Mouse (Mus musculus) limb, embryonic 11.5 days (tissue): ENCODE data around the gene Btnl10. TPM values are rescaled to one million over a fixed set of nuclear protein-coding genes. Genes with fewer than 3 reads are reported as not detected.

Source experiments
- ATAC-seq: fragments of 200-750 bp; cut with Nextera tagmentation; 2 replicates; pipeline ENCODE4 v1.8.0; 2017; ENCODE audit warnings: low read depth; ENCODE audit not compliant: insufficient number of reproducible peaks, low FRiP score, low TSS enrichment
- DNase-seq: peaks from one replicate; pipeline ENCODE4 v3.0.0-alpha.2; 2015; ENCODE audit warnings: low spot score
- H3K27ac ChIP-seq: fragments of 300-500 bp; sonication (generic); replicated peaks from 2 replicates; pipeline ENCODE4 v1.5.1; 2014; ENCODE audit warnings: low read depth, mild to moderate bottlenecking, low read length
- H3K27me3 ChIP-seq: fragments of 300-500 bp; sonication (generic); 2 replicates; pipeline ENCODE4 v1.6.1; 2014; ENCODE audit warnings: mild to moderate bottlenecking, low read length, mixed read lengths; ENCODE audit not compliant: control insufficient read depth, insufficient read depth
- H3K36me3 ChIP-seq: fragments of 300-500 bp; sonication (generic); 2 replicates; pipeline ENCODE4 v1.6.1; 2014; ENCODE audit warnings: mild to moderate bottlenecking, low read length, moderate library complexity, mixed read lengths; ENCODE audit not compliant: control insufficient read depth, insufficient read depth
- H3K4me1 ChIP-seq: fragments of 300-500 bp; sonication (generic); 2 replicates; pipeline ENCODE4 v1.6.1; 2014; ENCODE audit warnings: low read length, mixed read lengths; ENCODE audit not compliant: control insufficient read depth, insufficient read depth
- H3K4me2 ChIP-seq: fragments of 300-500 bp; sonication (generic); 2 replicates; pipeline ENCODE4 v1.6.1; 2014; ENCODE audit warnings: low read depth, mild to moderate bottlenecking, moderate library complexity; ENCODE audit not compliant: severe bottlenecking
- H3K4me3 ChIP-seq: fragments of 300-500 bp; sonication (generic); 2 replicates; pipeline ENCODE4 v1.5.1; 2014; ENCODE audit warnings: low read depth, low read length
- H3K9ac ChIP-seq: fragments of 300-500 bp; sonication (generic); 2 replicates; pipeline ENCODE4 v1.6.1; 2014; ENCODE audit warnings: mild to moderate bottlenecking, low read length
- H3K9me3 ChIP-seq: fragments of 300-500 bp; sonication (generic); 2 replicates; pipeline ENCODE4 v1.6.1; 2016; ENCODE audit warnings: low read length; ENCODE audit not compliant: control insufficient read depth
- WGBS: fragments of 180-500 bp; shearing (Covaris S2); extraction: QIAGEN DNeasy Blood & Tissue Kit; methylation state at CpG from one replicate; pipeline ENCODE4 v1.1.7; 2014; 5-methylcytosine and 5-hydroxymethylcytosine counted together
- polyA plus RNA-seq: library from polyadenylated mRNA; unstranded; fragments of >200 nt; fragmentation: Nextera tagmentation; extraction: Ambion mirVana; gene quantifications from 2 replicates; pipeline ENCODE4 v1.2.1, GENCODE M21; 2014

Gene Btnl10
- polyA plus RNA-seq, 1 experiment from 2014 or later, result not detected

DNA sequence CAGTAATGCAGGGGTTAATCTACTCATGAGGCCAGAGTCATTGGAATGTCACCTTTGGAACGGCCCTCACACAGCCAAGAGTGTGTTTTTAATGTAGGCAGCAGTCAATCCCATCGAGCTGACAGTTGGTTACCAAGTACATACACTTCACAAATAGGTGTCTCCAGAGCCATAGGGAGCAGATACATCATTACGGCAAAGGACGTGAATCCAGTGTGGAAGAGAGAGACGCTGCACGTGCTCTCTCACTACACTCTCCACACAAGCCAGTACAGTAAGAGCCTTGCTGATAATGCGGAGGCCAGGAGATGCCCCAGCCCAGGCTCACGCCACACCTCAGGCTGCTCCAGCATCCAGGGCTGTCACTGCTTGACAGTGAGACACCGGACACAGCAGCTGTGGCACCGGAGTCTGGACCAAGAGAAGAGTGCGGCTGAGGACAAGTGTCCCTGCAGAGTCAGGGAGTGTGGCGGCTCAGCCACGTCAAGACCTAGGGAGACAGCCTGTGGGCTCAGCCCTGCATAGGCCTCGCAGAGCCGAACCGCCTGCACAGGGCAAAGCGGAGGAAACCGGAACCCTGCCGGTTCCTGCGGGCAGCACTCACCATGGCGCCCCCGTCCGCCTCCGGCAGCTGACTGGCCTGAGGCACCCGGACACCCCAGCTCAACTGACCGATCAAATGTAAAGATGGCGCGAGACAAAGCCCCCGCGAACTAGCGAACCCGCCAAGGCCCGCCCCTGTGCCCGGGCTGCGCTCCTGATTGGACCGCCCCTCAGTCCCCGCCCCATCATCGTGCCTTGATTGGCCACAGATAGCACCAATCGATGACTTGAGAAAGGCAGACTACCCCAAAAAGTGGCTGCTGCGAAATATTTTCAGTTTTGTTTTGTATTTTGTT, 13.9 kb upstream of the Btnl10 start, which contains the start of gene Zfp39:
Gene Zfp39, minus strand, starts transcription at position 715 of the 899 bp plus-strand sequence.
- ATAC-seq (peak; percentile 97), DNase-seq (peak; percentile 97)
- H3K27me3 ChIP-seq, result no peaks in the 10 kb centered on the region
- H3K9me3 ChIP-seq, result no peaks in the 10 kb centered on the region
- H3K4me3 ChIP-seq, result peak within 1 kb of the TSS; percentile 85
- peak within 1 kb of the TSS; percentile 91 for H3K9ac ChIP-seq
- H3K4me1 ChIP-seq, result no peaks in the 10 kb centered on the region
- peak within 1 kb of the TSS; percentile 88 for H3K4me2 ChIP-seq
- peak within 1 kb of the TSS; percentile 62 for H3K27ac ChIP-seq
- H3K36me3 ChIP-seq, result peaks cover 4% of the 10 kb centered on the region; the same call in 1 of the 2 replicates
- under 1% methylated on average over 40 of the region's 40 CpGs for WGBS

DNA sequence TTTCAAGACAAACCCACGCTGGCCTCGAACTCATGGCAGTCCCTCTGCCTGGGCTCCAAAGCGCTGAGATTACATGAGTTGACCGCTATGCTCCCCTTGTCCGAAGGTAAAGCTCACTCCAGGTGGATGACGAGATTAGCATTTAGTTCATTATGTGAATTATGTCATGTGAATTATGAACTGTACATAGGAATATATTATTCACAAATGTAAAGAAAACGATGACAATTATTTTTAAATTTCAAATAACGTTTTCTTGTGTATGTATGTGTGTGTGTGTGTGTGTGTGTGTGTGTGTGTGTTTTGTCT, 13.3 kb upstream of the Btnl10 start:
- no peaks in the 10 kb centered on the region for H3K27me3 ChIP-seq
- peak overlapping the region; percentile 85 for H3K4me3 ChIP-seq
- H3K4me2 ChIP-seq, result peak overlapping the region; percentile 88
- no peaks in the 10 kb centered on the region for H3K9me3 ChIP-seq
- peaks cover 4% of the 10 kb centered on the region; the same call in 1 of the 2 replicates for H3K36me3 ChIP-seq
- DNase-seq, result no peak
- ATAC-seq, result 0 out of 2 replicates have a peak, but pooled peaks have one; percentile 7
- WGBS, result 7% methylated on average over 8 of the region's 8 CpGs
- no peak overlapping the region for H3K9ac ChIP-seq
- H3K27ac ChIP-seq, result no peak overlapping the region
- H3K4me1 ChIP-seq, result no peaks in the 10 kb centered on the region

DNA sequence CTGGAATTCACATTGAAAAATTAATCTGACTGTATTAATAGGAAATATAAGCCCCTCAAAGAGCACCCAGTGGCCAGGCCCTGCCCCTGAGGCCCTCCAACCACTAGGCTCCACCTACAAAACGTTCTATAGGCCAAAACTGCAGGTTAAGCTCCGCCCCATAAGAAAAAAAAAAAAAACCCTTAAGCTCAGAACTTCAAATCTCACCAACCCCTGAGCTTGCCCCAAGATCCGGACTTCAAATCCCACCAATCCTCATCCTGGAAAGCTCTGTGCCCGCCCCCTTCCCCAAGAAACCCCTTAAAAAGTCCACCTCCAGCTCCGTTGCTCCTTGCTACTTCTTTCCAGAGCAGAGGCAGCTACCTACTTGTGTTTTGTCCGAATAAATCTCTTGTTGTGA, 12.9 kb upstream of the Btnl10 start:
- H3K4me2 ChIP-seq, result no peak overlapping the region
- peaks cover 4% of the 10 kb centered on the region; the same call in 1 of the 2 replicates for H3K36me3 ChIP-seq
- no peak overlapping the region for H3K27ac ChIP-seq
- no peaks in the 10 kb centered on the region for H3K9me3 ChIP-seq
- ATAC-seq, result no peak
- H3K4me1 ChIP-seq, result no peaks in the 10 kb centered on the region
- 48% methylated on average over 6 of the region's 6 CpGs for WGBS
- no peaks in the 10 kb centered on the region for H3K27me3 ChIP-seq
- no peak overlapping the region for H3K9ac ChIP-seq
- H3K4me3 ChIP-seq, result no peak overlapping the region
- DNase-seq, result no peak

DNA sequence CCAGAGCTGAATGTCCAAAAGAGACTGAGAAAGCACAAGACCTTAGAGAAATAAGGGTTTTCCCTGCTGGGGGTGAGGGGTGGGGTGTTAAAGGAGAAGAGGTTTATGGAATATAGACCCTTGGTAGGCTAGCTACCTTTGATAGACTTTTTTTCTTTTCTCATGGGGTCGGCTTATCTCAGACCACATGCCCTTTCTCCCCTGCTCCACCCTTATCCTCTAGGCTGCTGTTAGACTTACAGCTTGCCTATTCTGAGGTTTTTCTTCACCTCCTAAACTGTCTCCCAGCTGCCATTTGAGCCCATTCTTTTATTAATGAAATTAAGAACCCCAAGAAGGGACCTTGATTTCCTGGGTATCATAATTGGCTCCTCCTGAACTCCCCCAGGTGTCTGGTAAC, 3.9 kb upstream of the Btnl10 start:
- H3K36me3 ChIP-seq, result no peaks in the 10 kb centered on the region
- no peak for DNase-seq
- H3K27me3 ChIP-seq, result no peaks in the 10 kb centered on the region
- H3K9ac ChIP-seq, result no peak overlapping the region; the same call in 1 of the 2 replicates
- H3K9me3 ChIP-seq, result no peaks in the 10 kb centered on the region
- H3K27ac ChIP-seq, result no peak overlapping the region
- WGBS, result 60% methylated on average over 1 of the region's 1 CpGs
- no peak overlapping the region for H3K4me3 ChIP-seq
- H3K4me1 ChIP-seq, result no peaks in the 10 kb centered on the region
- peak overlapping the region; percentile 36; the same call in 1 of the 2 replicates for H3K4me2 ChIP-seq
- no peak for ATAC-seq

DNA sequence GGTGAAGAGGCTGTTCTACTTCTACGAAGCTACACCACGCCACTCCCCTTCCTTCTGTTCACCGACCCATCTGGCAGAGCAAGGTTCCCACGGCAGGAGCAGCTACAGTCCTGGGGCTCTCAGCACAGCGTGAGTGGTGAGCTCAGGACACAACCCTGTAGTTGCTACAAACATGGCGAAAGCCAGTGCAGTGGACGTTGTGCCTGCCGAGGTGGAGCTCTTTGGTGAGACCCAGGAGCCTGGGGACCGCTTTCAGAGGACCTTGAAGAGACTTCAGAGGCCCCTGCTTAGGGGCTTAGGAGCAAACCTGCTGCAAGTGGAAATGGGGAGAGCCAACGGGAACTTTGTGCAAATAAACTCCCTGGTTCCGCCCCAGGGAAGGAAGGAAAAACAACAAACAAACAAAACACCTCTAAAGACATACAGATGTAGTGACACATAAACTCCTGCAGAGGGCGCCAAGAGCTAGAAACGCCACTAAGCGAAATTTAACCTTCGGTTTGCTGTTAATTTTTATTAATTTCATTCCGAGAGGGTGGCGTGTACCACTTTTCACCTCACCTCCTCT, 3.2 kb upstream of the Btnl10 start:
- Histone ChIP-seq H3K27me3 (no peaks in the 10 kb centered on the region), H3K9ac (peak overlapping the region; percentile 39), H3K27ac (no peak overlapping the region), H3K36me3 (no peaks in the 10 kb centered on the region), H3K4me3 (0 out of 2 replicates have a peak overlapping the region, but pooled peaks have one; percentile 11), H3K9me3 (no peaks in the 10 kb centered on the region), H3K4me2 (peak overlapping the region; percentile 36), H3K4me1 (no peaks in the 10 kb centered on the region)
- DNase-seq (peak; percentile 62), ATAC-seq (no peak)
- 19% methylated on average over 17 of the region's 17 CpGs for WGBS

DNA sequence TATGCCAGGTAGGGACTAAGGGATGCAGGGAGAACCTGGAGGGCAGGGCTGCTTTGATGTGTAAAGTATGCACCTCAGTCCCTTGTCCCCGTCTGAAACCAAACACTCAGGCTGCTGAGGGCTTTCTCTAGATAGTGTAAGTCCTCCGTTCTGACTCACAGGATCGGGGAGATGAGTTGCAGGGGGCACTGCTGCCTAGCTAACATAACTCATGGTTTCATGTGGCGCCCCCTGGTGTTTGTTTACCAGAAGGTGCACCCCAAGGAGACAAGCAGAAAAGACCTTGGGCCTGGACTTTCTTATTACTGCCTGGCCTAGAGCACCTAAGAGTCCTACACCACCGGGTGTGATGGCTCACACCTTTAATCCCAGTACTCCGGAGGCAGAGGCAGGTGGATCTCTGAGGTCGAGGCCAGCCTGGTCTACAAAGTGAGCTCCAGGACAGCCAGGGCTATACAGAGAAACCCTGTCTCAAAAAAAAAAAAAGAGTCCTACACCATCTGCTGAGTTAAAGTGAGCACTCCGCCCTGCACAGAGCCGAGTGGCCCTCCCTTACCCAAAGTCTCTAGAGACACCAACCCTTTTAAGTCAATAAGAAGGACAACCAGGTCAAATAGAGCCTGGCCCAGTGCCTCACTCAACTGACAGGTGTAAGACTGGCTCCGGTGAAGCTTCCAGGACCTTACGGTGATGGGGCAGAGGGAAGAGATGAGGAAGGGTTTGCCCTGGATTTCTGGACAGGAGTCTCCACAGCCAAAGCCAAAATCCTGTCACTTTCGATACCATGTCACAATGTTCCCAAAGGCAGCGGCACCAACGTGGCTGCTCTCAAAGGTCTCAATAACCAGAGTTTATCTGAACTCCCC, 596 bp upstream of the Btnl10 start:
- WGBS, result 58% methylated on average over 14 of the region's 14 CpGs
- Histone ChIP-seq H3K4me2 (no peak overlapping the region), H3K4me3 (no peak overlapping the region), H3K27me3 (no peaks in the 10 kb centered on the region), H3K4me1 (no peaks in the 10 kb centered on the region), H3K36me3 (no peaks in the 10 kb centered on the region), H3K27ac (no peak overlapping the region), H3K9me3 (no peaks in the 10 kb centered on the region), H3K9ac (no peak overlapping the region)
- peak; percentile 55 for DNase-seq
- ATAC-seq, result no peak

DNA sequence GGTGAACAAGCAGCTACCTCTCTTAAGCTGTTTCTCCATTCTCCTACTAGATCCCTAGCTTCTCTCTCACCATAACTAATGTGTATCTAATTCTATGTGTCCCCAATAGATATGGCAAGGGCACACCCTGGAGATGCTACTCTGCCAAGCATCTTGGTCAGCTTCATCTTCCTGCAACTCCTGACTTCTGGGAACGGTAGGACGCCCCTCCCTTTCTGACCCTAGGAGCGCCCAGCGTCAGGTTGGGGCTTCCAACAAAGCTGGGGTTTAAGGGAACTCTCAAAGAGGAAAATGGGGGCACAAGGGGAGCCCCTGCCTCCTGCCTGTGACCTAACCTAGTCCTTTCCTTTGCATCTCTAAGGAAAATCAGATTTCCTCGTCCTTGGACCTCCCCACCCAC, 1.1 kb downstream of the Btnl10 start:
- no peak overlapping the region for H3K9ac ChIP-seq
- no peaks in the 10 kb centered on the region for H3K36me3 ChIP-seq
- no peaks in the 10 kb centered on the region for H3K27me3 ChIP-seq
- WGBS, result 79% methylated on average over 5 of the region's 5 CpGs
- H3K9me3 ChIP-seq, result no peaks in the 10 kb centered on the region
- ATAC-seq, result no peak
- no peak overlapping the region for H3K4me3 ChIP-seq
- no peaks in the 10 kb centered on the region for H3K4me1 ChIP-seq
- H3K4me2 ChIP-seq, result no peak overlapping the region
- DNase-seq, result no peak
- no peak overlapping the region for H3K27ac ChIP-seq

DNA sequence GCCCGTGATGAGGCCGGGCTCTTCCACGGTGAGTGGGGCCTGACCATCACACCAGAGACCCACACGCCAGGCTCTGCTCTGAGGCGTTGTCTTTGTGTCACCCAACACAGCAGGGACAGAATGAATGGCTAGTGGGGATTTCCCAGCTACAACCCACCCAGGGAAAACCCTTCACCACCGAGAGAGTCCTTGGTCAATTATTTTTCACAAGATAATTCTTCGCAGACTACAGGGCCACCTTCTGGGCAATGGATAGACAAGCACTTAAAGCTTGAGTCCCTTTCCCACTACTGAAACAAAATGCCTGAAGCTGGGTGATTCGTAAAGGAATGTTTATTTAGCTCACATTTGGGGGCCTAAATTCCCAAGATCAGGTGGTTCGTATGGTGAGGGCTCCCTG, 4.7 kb downstream of the Btnl10 start:
- Histone ChIP-seq H3K4me1 (no peaks in the 10 kb centered on the region), H3K36me3 (no peaks in the 10 kb centered on the region), H3K27ac (no peak overlapping the region), H3K4me3 (no peak overlapping the region), H3K4me2 (no peak overlapping the region), H3K9me3 (no peaks in the 10 kb centered on the region), H3K9ac (no peak overlapping the region), H3K27me3 (no peaks in the 10 kb centered on the region)
- no peak for DNase-seq
- ATAC-seq, result no peak
- WGBS, result 88% methylated on average over 9 of the region's 9 CpGs
